Mouse (Mus musculus) ovary, postnatal 36 days (tissue): ENCODE results near the gene Hsd11b2.

Experiments used
- DNase-seq: peaks from one replicate; pipeline ENCODE4 v3.0.0; 2022; ENCODE audit warnings: low spot score, mixed read lengths

Gene Hsd11b2

GRCm38 (mm10) chr8:105484030-105484368 is 34.6 kb upstream of the Hsd11b2 start:
- no peak for DNase-seq

GRCm38 (mm10) chr8:105484392-105484791 is 34.2 kb upstream of the Hsd11b2 start:
- peak; percentile 82 for DNase-seq

GRCm38 (mm10) chr8:105488082-105488481 is 30.5 kb upstream of the Hsd11b2 start:
- no peak for DNase-seq

GRCm38 (mm10) chr8:105489281-105489680 is 29.3 kb upstream of the Hsd11b2 start:
- DNase-seq: no peak

- no peak for DNase-seq
Observed at GRCm38 (mm10) chr8:105493495-105493894, 25.1 kb upstream of the Hsd11b2 start.

GRCm38 (mm10) chr8:105494566-105494965 is 24.0 kb upstream of the Hsd11b2 start:
- no peak for DNase-seq

GRCm38 (mm10) chr8:105495350-105496302 is 22.9 kb upstream of the Hsd11b2 start:
- DNase-seq: no peak

- peak; percentile 91 for DNase-seq
Observed at GRCm38 (mm10) chr8:105496439-105497180, 21.9 kb upstream of the Hsd11b2 start, which contains the start of gene Zdhhc1. Zdhhc1 (minus strand) TSS chr8:105496902.

GRCm38 (mm10) chr8:105499787-105500186 is 18.8 kb upstream of the Hsd11b2 start:
- DNase-seq: no peak

GRCm38 (mm10) chr8:105504617-105505016 is 13.9 kb upstream of the Hsd11b2 start:
- DNase-seq: no peak

GRCm38 (mm10) chr8:105506977-105507376 is 11.6 kb upstream of the Hsd11b2 start:
- DNase-seq: no peak

- DNase-seq: no peak
Observed at GRCm38 (mm10) chr8:105508758-105509157, 9.8 kb upstream of the Hsd11b2 start.

GRCm38 (mm10) chr8:105509997-105510735 is 8.4 kb upstream of the Hsd11b2 start:
- DNase-seq: no peak

- DNase-seq: no peak
Observed at GRCm38 (mm10) chr8:105514194-105514593, 4.4 kb upstream of the Hsd11b2 start.

GRCm38 (mm10) chr8:105514656-105515055 is 3.9 kb upstream of the Hsd11b2 start:
- peak; percentile 48 for DNase-seq

GRCm38 (mm10) chr8:105516018-105516645 is 2.4 kb upstream of the Hsd11b2 start:
- DNase-seq: peak; percentile 69

GRCm38 (mm10) chr8:105517346-105517745 is 1.2 kb upstream of the Hsd11b2 start:
- DNase-seq: no peak

GRCm38 (mm10) chr8:105519591-105519990 is 1.0 kb downstream of the Hsd11b2 start:
- no peak for DNase-seq

- DNase-seq: no peak
Observed at GRCm38 (mm10) chr8:105520521-105520920, 2.0 kb downstream of the Hsd11b2 start.

GRCm38 (mm10) chr8:105521061-105521460 is 2.5 kb downstream of the Hsd11b2 start:
- DNase-seq: no peak

GRCm38 (mm10) chr8:105521995-105522769 is 3.6 kb downstream of the Hsd11b2 start:
- no peak for DNase-seq
